Comparison of ENCODE assay signal across 8 mouse cellular contexts in the genomic region with DNA sequence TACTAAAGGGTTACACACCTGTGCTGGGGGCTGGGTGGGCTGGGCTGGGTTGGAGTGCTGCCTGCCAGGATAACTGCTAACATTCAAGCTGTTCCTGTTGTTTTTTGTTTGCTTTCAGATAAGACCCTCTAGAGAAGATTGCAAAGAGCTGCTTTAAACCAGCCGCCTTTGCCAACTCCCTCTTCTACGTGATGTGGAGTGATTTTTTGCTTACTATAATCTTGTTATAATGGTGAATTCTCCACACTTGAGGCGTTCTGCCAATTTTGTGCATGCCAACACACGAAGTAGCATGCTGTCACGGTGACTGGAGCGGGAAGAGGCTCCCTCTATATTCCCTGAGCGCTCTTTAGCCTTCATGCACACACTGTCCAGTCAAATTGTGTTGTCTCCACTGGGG. TPM values are rescaled to one million over a fixed set of nuclear protein-coding genes. Genes with fewer than 3 reads are reported as not detected.
DNase-seq lines count a peak whose midpoint lies in the region; ATAC-seq and TF ChIP-seq lines count a peak whose summit lies in the region.

No protein-coding gene starts in this region.

- H3K4me1 ChIP-seq in hindbrain, postnatal 0 days (ENCODE audit: insufficient read depth, low read length) = peaks cover 25% of the 10 kb centered on the region; the same call in 1 of the 2 replicates
- peaks cover 26% of the 10 kb centered on the region for H3K4me1 ChIP-seq in midbrain, embryonic 15.5 days

- peak; percentile 66; the same call in 1 of the 2 replicates for ATAC-seq in hindbrain, postnatal 0 days
- ATAC-seq in midbrain, embryonic 15.5 days (replicated peaks) = peak; percentile 68

- no peak for TF ChIP-seq CTCF in hindbrain, postnatal 0 days (IDR thresholded peaks at IDR 0.05; ENCODE audit: low read depth)

- no peaks in the 10 kb centered on the region for H3K9me3 ChIP-seq in hindbrain, postnatal 0 days (ENCODE audit: low read length)
- H3K9me3 ChIP-seq in midbrain, embryonic 15.5 days = no peaks in the 10 kb centered on the region

- WGBS in hindbrain, postnatal 0 days = 20% methylated on average over 7 of the region's 7 CpGs
- 21% methylated on average over 7 of the region's 7 CpGs for WGBS in midbrain, embryonic 15.5 days

- intact Hi-C loops in left cerebral cortex, postnatal 10 days (cut with DNase I) = no loop called here

- H3K9ac ChIP-seq in hindbrain, postnatal 0 days (replicated peaks; ENCODE audit: low read length) = no peak overlapping the region
- H3K9ac ChIP-seq in midbrain, embryonic 15.5 days = no peak overlapping the region

- H3K27ac ChIP-seq in hindbrain, postnatal 0 days = 0 out of 2 replicates have a peak overlapping the region, but pooled peaks have one; percentile 54
- H3K27ac ChIP-seq in midbrain, embryonic 15.5 days = peak overlapping the region; percentile 40

- H3K4me3 ChIP-seq in hindbrain, postnatal 0 days (ENCODE audit: low read length) = no peak overlapping the region; the same call in 1 of the 2 replicates
- H3K4me3 ChIP-seq in midbrain, embryonic 15.5 days = no peak overlapping the region

- DNase-seq in cerebellum, postnatal 10 days = peak; percentile 66 to 74
- DNase-seq in cerebellum, postnatal 4 days (ENCODE audit: low spot score in 2 of 2) = no peak
- peak; percentile 14 to 34 for DNase-seq in left cerebral cortex, postnatal 10 days (ENCODE audit: extremely low spot score in 1 of 2, low spot score in 2 of 2)
- DNase-seq in left cerebral cortex, adult 9 months (ENCODE audit: low spot score in 2 of 2) = no peak
- peak; percentile 75 for DNase-seq in hindbrain, postnatal 0 days (ENCODE audit: low spot score)
- DNase-seq in gastrocnemius, adult 8-10 months (ENCODE audit: low spot score in 2 of 2) = no peak
- DNase-seq in adrenal gland, postnatal 36 days = no peak

- peak overlapping the region; percentile 38 for H3K4me2 ChIP-seq in hindbrain, postnatal 0 days (ENCODE audit: low read depth, low read length)
- no peak overlapping the region for H3K4me2 ChIP-seq in midbrain, embryonic 15.5 days

- no peaks in the 10 kb centered on the region for H3K27me3 ChIP-seq in hindbrain, postnatal 0 days (ENCODE audit: insufficient read depth, low read length)
- no peaks in the 10 kb centered on the region for H3K27me3 ChIP-seq in midbrain, embryonic 15.5 days (replicated peaks)

- H3K36me3 ChIP-seq in hindbrain, postnatal 0 days (ENCODE audit: insufficient read depth, low read length) = no peaks in the 10 kb centered on the region
- no peaks in the 10 kb centered on the region for H3K36me3 ChIP-seq in midbrain, embryonic 15.5 days (replicated peaks)

RNA-seq across cellular contexts. Expression of gene Nfkb1, which starts 17.7 kb away (rescaled TPM):
- total RNA-seq in left cerebral cortex, postnatal 10 days (2021) = 10 to 100 TPM; 16.9 to 18.3 TPM
- total RNA-seq in hindbrain, postnatal 0 days (2014; rRNA removed) = 21.9 and 40.1 TPM in 2 replicates
- 5.0 and 5.1 TPM in 2 replicates for polyA plus RNA-seq in hindbrain, postnatal 0 days (2015; fragmentation: Nextera tagmentation; extraction: Ambion mirVana)
- polyA plus RNA-seq in midbrain, embryonic 15.5 days (2015; fragmentation: Nextera tagmentation; extraction: Ambion mirVana) = 7.9 and 8.3 TPM in 2 replicates
- 10 to 100 TPM; 17.2 to 21.6 (median 19.0) TPM for total RNA-seq in gastrocnemius, adult 8-10 months (2022)
- 10 to 100 TPM; 55.8 to 58.1 TPM for total RNA-seq in adrenal gland, postnatal 36 days (2021)

Comparison
In these comparisons a context has a peak if more than half of its experiments do, and no peak if none do; other contexts are left out.
1. DNase-seq: peak in cerebellum, postnatal 10 days (2 of 2), left cerebral cortex, postnatal 10 days (2 of 2) and hindbrain, postnatal 0 days (single experiment); none in cerebellum, postnatal 4 days (0 of 2), left cerebral cortex, adult 9 months (0 of 2), gastrocnemius, adult 8-10 months (0 of 2) and adrenal gland, postnatal 36 days (0 of 2).